Comparison of ENCODE assay signal across 19 mouse cellular contexts in genomic region chr10:44112005-44112675, GRCm38 (mm10). TPM values are rescaled to one million over a fixed set of nuclear protein-coding genes. Genes with fewer than 3 reads are reported as not detected.
A peak's percentile ranks its signal among the peaks of the same experiment; 100 is the strongest.
DNase-seq lines count a peak whose midpoint lies in the region; ATAC-seq and TF ChIP-seq lines count a peak whose summit lies in the region.
"Had no signal": no experiment of that assay in that cellular context is flagged by ENCODE, and none has a peak within 500 bp of the region (broad histone marks: within the 10 kb centered on the region; RNA-seq: fewer than 3 reads in every experiment).

No protein-coding gene starts in this region.

- no peak for ATAC-seq in lung, postnatal 0 days
- peak; percentile 68 for ATAC-seq in stomach, embryonic 16.5 days (ENCODE audit: insufficient read depth, low FRiP score)
- ATAC-seq in intestine, embryonic 15.5 days, result no peak
- ATAC-seq: forebrain, postnatal 0 days; inflammation-experienced regulatory T-cells, adult 6 months; midbrain, embryonic 16.5 days had no signal

- H3K9me3 ChIP-seq in lung, postnatal 0 days (ENCODE audit: low read length), result no peaks in the 10 kb centered on the region
- no peaks in the 10 kb centered on the region for H3K9me3 ChIP-seq in stomach, embryonic 16.5 days (replicated peaks; ENCODE audit: control insufficient read depth, low read length)
- H3K9me3 ChIP-seq in intestine, embryonic 15.5 days, result no peaks in the 10 kb centered on the region
- H3K9me3 ChIP-seq: hindbrain, embryonic 12.5 days; limb, embryonic 12.5 days; liver, embryonic 13.5 days had no signal

- no peak overlapping the region for H3K4me3 ChIP-seq in lung, postnatal 0 days (ENCODE audit: low read depth, low read length)
- H3K4me3 ChIP-seq in stomach, embryonic 16.5 days (replicated peaks; ENCODE audit: low read length), result no peak overlapping the region
- H3K4me3 ChIP-seq in gastrocnemius, adult 2 months, result no peak overlapping the region
- no peak overlapping the region for H3K4me3 ChIP-seq in intestine, embryonic 15.5 days (replicated peaks)
- H3K4me3 ChIP-seq: heart, adult 2 months; hindbrain, embryonic 12.5 days; layer of hippocampus, adult 2 months; limb, embryonic 12.5 days; liver, embryonic 13.5 days had no signal

- 65% methylated on average over 12 of the region's 12 CpGs for WGBS in lung, postnatal 0 days
- WGBS in stomach, embryonic 16.5 days, result 60% methylated on average over 12 of the region's 12 CpGs
- WGBS in intestine, embryonic 15.5 days, result 72% methylated on average over 12 of the region's 12 CpGs

- H3K9ac ChIP-seq in lung, postnatal 0 days (replicated peaks; ENCODE audit: low read depth), result no peak overlapping the region
- no peak overlapping the region for H3K9ac ChIP-seq in stomach, embryonic 16.5 days (ENCODE audit: low read length)
- H3K9ac ChIP-seq in intestine, embryonic 15.5 days, result no peak overlapping the region
- H3K9ac ChIP-seq: forebrain, postnatal 0 days; hindbrain, embryonic 12.5 days; limb, embryonic 12.5 days; liver, embryonic 13.5 days had no signal

- no peaks in the 10 kb centered on the region for H3K36me3 ChIP-seq in lung, postnatal 0 days (ENCODE audit: insufficient read depth, low read length)
- 0 out of 2 replicates have a peak, but pooled peaks cover 2% of the 10 kb centered on the region for H3K36me3 ChIP-seq in stomach, embryonic 16.5 days (ENCODE audit: control insufficient read depth, insufficient read depth, low read length)
- H3K36me3 ChIP-seq in intestine, embryonic 15.5 days, result no peaks in the 10 kb centered on the region
- H3K36me3 ChIP-seq: hindbrain, embryonic 12.5 days; limb, embryonic 12.5 days; liver, embryonic 13.5 days had no signal

- intact Hi-C loops in gastrocnemius, adult 2 months (cut with DNase I), result no loop called here

- no peak for TF ChIP-seq EP300 in lung, postnatal 0 days (IDR thresholded peaks at IDR 0.05)

- DNase-seq in cerebellum, postnatal 14 days, result peak; percentile 5 to 6
- DNase-seq in cerebellum, postnatal 4 days (ENCODE audit: low spot score in 2 of 2), result no peak
- DNase-seq in lung, postnatal 0 days (ENCODE audit: low spot score), result peak; percentile 18
- DNase-seq in lung, postnatal 36 days, result no peak
- DNase-seq in fibroblast of lung, adult 2 months (ENCODE audit: low read depth), result peak; percentile 60
- no peak for DNase-seq in gastrocnemius, adult 2 months
- DNase-seq: B cell, adult 2 months; cerebellum, postnatal 25 days; forebrain, postnatal 0 days; heart, adult 2 months; liver, embryonic 13.5 days; right cerebral cortex, postnatal 14 days had no signal

- H3K4me1 ChIP-seq in lung, postnatal 0 days (ENCODE audit: insufficient read depth, low read depth, low read length), result peaks cover 6% of the 10 kb centered on the region; the same call in 1 of the 2 replicates
- H3K4me1 ChIP-seq in stomach, embryonic 16.5 days (ENCODE audit: control insufficient read depth, insufficient read depth, low read length), result peaks cover 10% of the 10 kb centered on the region
- peaks cover 7% of the 10 kb centered on the region; the same call in 1 of the 2 replicates for H3K4me1 ChIP-seq in intestine, embryonic 15.5 days (replicated peaks)
- H3K4me1 ChIP-seq: hindbrain, embryonic 12.5 days; limb, embryonic 12.5 days; liver, embryonic 13.5 days had no signal

- TF ChIP-seq CTCF in lung, postnatal 0 days (IDR thresholded peaks at IDR 0.05), result no peak
- no peak for TF ChIP-seq CTCF in gastrocnemius, adult 2 months (IDR thresholded peaks at IDR 0.05)

- no peak overlapping the region for H3K4me2 ChIP-seq in lung, postnatal 0 days (replicated peaks; ENCODE audit: low read depth, low read length)
- 0 out of 2 replicates have a peak overlapping the region, but pooled peaks have one; percentile 24 for H3K4me2 ChIP-seq in stomach, embryonic 16.5 days (ENCODE audit: low read depth, low read length)
- no peak overlapping the region for H3K4me2 ChIP-seq in intestine, embryonic 15.5 days (replicated peaks)
- H3K4me2 ChIP-seq: hindbrain, embryonic 12.5 days; limb, embryonic 12.5 days; liver, embryonic 13.5 days had no signal

- H3K27me3 ChIP-seq in lung, postnatal 0 days (replicated peaks; ENCODE audit: insufficient read depth, low read length), result no peaks in the 10 kb centered on the region
- no peaks in the 10 kb centered on the region for H3K27me3 ChIP-seq in stomach, embryonic 16.5 days (ENCODE audit: control insufficient read depth, insufficient read depth, low read length)
- no peaks in the 10 kb centered on the region for H3K27me3 ChIP-seq in intestine, embryonic 15.5 days (replicated peaks)
- H3K27me3 ChIP-seq: hindbrain, embryonic 12.5 days; limb, embryonic 12.5 days; liver, embryonic 13.5 days had no signal

- H3K27ac ChIP-seq in lung, postnatal 0 days (ENCODE audit: low read length), result no peak overlapping the region
- peak overlapping the region; percentile 60 for H3K27ac ChIP-seq in stomach, embryonic 16.5 days (ENCODE audit: low read length)
- no peak overlapping the region for H3K27ac ChIP-seq in gastrocnemius, adult 2 months
- H3K27ac ChIP-seq in intestine, embryonic 15.5 days, result no peak overlapping the region
- H3K27ac ChIP-seq: heart, adult 2 months; hindbrain, embryonic 12.5 days; layer of hippocampus, adult 2 months; limb, embryonic 12.5 days; liver, embryonic 13.5 days had no signal

RNA-seq across cellular contexts. Expression of gene Crybg1, which starts 36.5 kb away (rescaled TPM):
- 0.69 and 0.82 TPM in 2 replicates for polyA plus RNA-seq in lung, postnatal 0 days (2015; fragmentation: Nextera tagmentation; extraction: Ambion mirVana)
- 2.9 and 3.7 TPM in 2 replicates for polyA plus RNA-seq in stomach, embryonic 16.5 days (2015; fragmentation: Nextera tagmentation; extraction: Ambion mirVana)
- total RNA-seq in gastrocnemius, adult 2 months (2021), result 1 to 10 TPM; 1.0 to 1.3 TPM
- 0.62 and 0.76 TPM in 2 replicates for polyA plus RNA-seq in intestine, embryonic 15.5 days (2015; fragmentation: Nextera tagmentation; extraction: Ambion mirVana)

Comparison
In these comparisons a context has a peak if more than half of its experiments do, and no peak if none do; other contexts are left out.
1. DNase-seq: peak in cerebellum, postnatal 14 days (2 of 2), lung, postnatal 0 days (single experiment) and fibroblast of lung, adult 2 months (single experiment); none in cerebellum, postnatal 4 days (0 of 2), lung, postnatal 36 days (single experiment) and gastrocnemius, adult 2 months (single experiment).